Comparison of ENCODE assay signal across 16 mouse cellular contexts in genomic region chr15:84532211-84532610, GRCm38 (mm10). TPM values are rescaled to one million over a fixed set of nuclear protein-coding genes. Genes with fewer than 3 reads are reported as not detected.
DNase-seq lines count a peak whose midpoint lies in the region; ATAC-seq and TF ChIP-seq lines count a peak whose summit lies in the region.
"Had no signal": no experiment of that assay in that cellular context is flagged by ENCODE, and none has a peak within 500 bp of the region (broad histone marks: within the 10 kb centered on the region; RNA-seq: fewer than 3 reads in every experiment).

No protein-coding gene starts in this region.

- H3K36me3 ChIP-seq in hindbrain, embryonic 13.5 days: no peaks in the 10 kb centered on the region
- no peaks in the 10 kb centered on the region for H3K36me3 ChIP-seq in hindbrain, embryonic 11.5 days (ENCODE audit: control insufficient read depth, insufficient read depth, low read length)
- no peaks in the 10 kb centered on the region for H3K36me3 ChIP-seq in forebrain, postnatal 0 days (ENCODE audit: insufficient read depth)
- no peaks in the 10 kb centered on the region for H3K36me3 ChIP-seq in midbrain, embryonic 13.5 days
- H3K36me3 ChIP-seq: embryonic facial prominence, embryonic 13.5 days; limb, embryonic 13.5 days had no signal

- no peak for TF ChIP-seq POLR2A in brain, embryonic 14.5 days (IDR thresholded peaks at IDR 0.05; ENCODE audit: borderline replicate concordance, extremely low read depth, insufficient read depth, insufficient read length, poor library complexity, severe bottlenecking)
- no peak for TF ChIP-seq POLR2A in lung, adult 2 months (IDR thresholded peaks at IDR 0.05; ENCODE audit: borderline replicate concordance, extremely low read depth, low read depth, low read length)

- intact Hi-C loops in heart, postnatal 14 days (cut with DNase I): loop anchor here (5.0 kb wide), 1 partner anchor 95 kb away; no protein-coding TSS in a partner anchor

- no peak for TF ChIP-seq CTCF in brain, embryonic 14.5 days (IDR thresholded peaks at IDR 0.05; ENCODE audit: borderline replicate concordance, extremely low read depth, insufficient read depth, insufficient read length)
- no peak for TF ChIP-seq CTCF in forebrain, postnatal 0 days (IDR thresholded peaks at IDR 0.05; ENCODE audit: low read depth)
- TF ChIP-seq CTCF in lung, adult 2 months (IDR thresholded peaks at IDR 0.05; ENCODE audit: insufficient read depth, low read length): no peak

- H3K9ac ChIP-seq in hindbrain, embryonic 13.5 days: no peak overlapping the region
- no peak overlapping the region for H3K9ac ChIP-seq in hindbrain, embryonic 11.5 days (ENCODE audit: low read depth, low read length)
- H3K9ac ChIP-seq in forebrain, postnatal 0 days: no peak overlapping the region
- H3K9ac ChIP-seq in midbrain, embryonic 13.5 days (replicated peaks): no peak overlapping the region
- H3K9ac ChIP-seq: embryonic facial prominence, embryonic 13.5 days; limb, embryonic 13.5 days; liver, postnatal 0 days had no signal

- DNase-seq in hindbrain, embryonic 11.5 days (ENCODE audit: low spot score): no peak
- DNase-seq in brain, embryonic 14.5 days (ENCODE audit: low read depth): peak; percentile 85
- peak; percentile 26 for DNase-seq in forebrain, postnatal 0 days
- DNase-seq in heart, postnatal 14 days: no peak
- no peak for DNase-seq in lung, adult 2 months
- no peak for DNase-seq in testis, postnatal 14 days (ENCODE audit: low spot score)
- DNase-seq: cerebellum, adult 8-10 months; kidney, postnatal 14 days; liver, postnatal 0 days; thymus, postnatal 4 days had no signal

- H3K4me3 ChIP-seq in hindbrain, embryonic 13.5 days: no peak overlapping the region
- no peak overlapping the region for H3K4me3 ChIP-seq in hindbrain, embryonic 11.5 days (ENCODE audit: low read depth, low read length)
- no peak overlapping the region for H3K4me3 ChIP-seq in forebrain, postnatal 0 days (ENCODE audit: low read depth, low read length)
- H3K4me3 ChIP-seq in midbrain, embryonic 13.5 days (replicated peaks): no peak overlapping the region
- H3K4me3 ChIP-seq in lung, adult 2 months (replicated peaks; ENCODE audit: extremely low read depth, low read depth, low read length): no peak overlapping the region
- H3K4me3 ChIP-seq: embryonic facial prominence, embryonic 13.5 days; limb, embryonic 13.5 days had no signal

- peak overlapping the region; percentile 58 for H3K27ac ChIP-seq in hindbrain, embryonic 13.5 days
- H3K27ac ChIP-seq in hindbrain, embryonic 11.5 days (ENCODE audit: low read depth, low read length): no peak overlapping the region
- no peak overlapping the region for H3K27ac ChIP-seq in forebrain, postnatal 0 days (ENCODE audit: low read depth, low read length)
- peak overlapping the region; percentile 58; the same call in 1 of the 2 replicates for H3K27ac ChIP-seq in midbrain, embryonic 13.5 days
- H3K27ac ChIP-seq: embryonic facial prominence, embryonic 13.5 days; limb, embryonic 13.5 days; stomach, postnatal 0 days had no signal

- 45% methylated on average over 2 of the region's 2 CpGs for WGBS in hindbrain, embryonic 13.5 days
- 77% methylated on average over 2 of the region's 2 CpGs for WGBS in hindbrain, embryonic 11.5 days
- 32% methylated on average over 2 of the region's 2 CpGs for WGBS in forebrain, postnatal 0 days
- 41% methylated on average over 2 of the region's 2 CpGs for WGBS in midbrain, embryonic 13.5 days
- 62% methylated on average over 2 of the region's 2 CpGs for WGBS in lung, adult 2 months

- peaks cover 10% of the 10 kb centered on the region; the same call in 1 of the 2 replicates for H3K27me3 ChIP-seq in hindbrain, embryonic 13.5 days
- H3K27me3 ChIP-seq in hindbrain, embryonic 11.5 days (ENCODE audit: control insufficient read depth, insufficient read depth, low read length): no peaks in the 10 kb centered on the region
- no peaks in the 10 kb centered on the region for H3K27me3 ChIP-seq in forebrain, postnatal 0 days (ENCODE audit: insufficient read depth, low read length)
- H3K27me3 ChIP-seq in midbrain, embryonic 13.5 days: no peaks in the 10 kb centered on the region
- H3K27me3 ChIP-seq: embryonic facial prominence, embryonic 13.5 days; limb, embryonic 13.5 days had no signal

- peaks cover 28% of the 10 kb centered on the region for H3K4me1 ChIP-seq in hindbrain, embryonic 13.5 days (replicated peaks)
- H3K4me1 ChIP-seq in hindbrain, embryonic 11.5 days (replicated peaks; ENCODE audit: control insufficient read depth, insufficient read depth, low read length): no peaks in the 10 kb centered on the region
- H3K4me1 ChIP-seq in forebrain, postnatal 0 days (ENCODE audit: insufficient read depth): peaks cover 9% of the 10 kb centered on the region; the same call in 1 of the 2 replicates
- peaks cover 32% of the 10 kb centered on the region for H3K4me1 ChIP-seq in midbrain, embryonic 13.5 days (replicated peaks)
- H3K4me1 ChIP-seq in lung, adult 2 months (ENCODE audit: control insufficient read depth, insufficient read depth, low read length): no peaks in the 10 kb centered on the region

- ATAC-seq in hindbrain, embryonic 13.5 days (ENCODE audit: low FRiP score): no peak
- ATAC-seq in hindbrain, embryonic 11.5 days (ENCODE audit: low FRiP score): no peak
- ATAC-seq in forebrain, postnatal 0 days: no peak
- ATAC-seq in midbrain, embryonic 13.5 days: no peak
- ATAC-seq: liver, postnatal 0 days had no signal

- no peak overlapping the region for H3K4me2 ChIP-seq in hindbrain, embryonic 13.5 days
- H3K4me2 ChIP-seq in hindbrain, embryonic 11.5 days (replicated peaks; ENCODE audit: low read depth, low read length): no peak overlapping the region
- no peak overlapping the region for H3K4me2 ChIP-seq in forebrain, postnatal 0 days (ENCODE audit: low read depth)
- no peak overlapping the region for H3K4me2 ChIP-seq in midbrain, embryonic 13.5 days (replicated peaks)
- H3K4me2 ChIP-seq: embryonic facial prominence, embryonic 13.5 days; limb, embryonic 13.5 days had no signal

- H3K9me3 ChIP-seq in hindbrain, embryonic 13.5 days: 0 out of 2 replicates have a peak, but pooled peaks cover 5% of the 10 kb centered on the region
- no peaks in the 10 kb centered on the region for H3K9me3 ChIP-seq in hindbrain, embryonic 11.5 days (ENCODE audit: control insufficient read depth, low read length)
- peaks cover 7% of the 10 kb centered on the region; the same call in 1 of the 2 replicates for H3K9me3 ChIP-seq in forebrain, postnatal 0 days (ENCODE audit: low read length)
- peaks cover 9% of the 10 kb centered on the region; the same call in 1 of the 2 replicates for H3K9me3 ChIP-seq in midbrain, embryonic 13.5 days
- H3K9me3 ChIP-seq: embryonic facial prominence, embryonic 13.5 days had no signal

RNA-seq across cellular contexts. Expression of gene Rtl6, which starts 25.4 kb away (rescaled TPM):
- 51.6 and 54.4 TPM in 2 replicates for polyA plus RNA-seq in hindbrain, embryonic 13.5 days (2015; fragmentation: Nextera tagmentation; extraction: Ambion mirVana)
- polyA plus RNA-seq in hindbrain, embryonic 11.5 days (2014; fragmentation: Nextera tagmentation; extraction: Ambion mirVana): 13.0 and 18.5 TPM in 2 replicates
- polyA plus RNA-seq in brain, embryonic 14.5 days (2012; rRNA removed): 50.4 and 70.9 TPM in 2 replicates
- 54.8 and 75.5 TPM in 2 replicates for total RNA-seq in forebrain, postnatal 0 days (2014; rRNA removed)
- polyA plus RNA-seq in forebrain, postnatal 0 days (2015; fragmentation: Nextera tagmentation; extraction: Ambion mirVana): 46.2 and 55.1 TPM in 2 replicates
- polyA plus RNA-seq in midbrain, embryonic 13.5 days (2015; fragmentation: Nextera tagmentation; extraction: Ambion mirVana): 57.8 and 62.2 TPM in 2 replicates
- total RNA-seq in heart, postnatal 14 days (2021): 1 to 10 TPM; 7.2 to 7.4 TPM
- polyA plus RNA-seq in lung, adult 2 months (2012; rRNA removed): 6.4 and 6.6 TPM in 2 replicates
- total RNA-seq: MEL had no signal

Comparison
In these comparisons a context has a peak if more than half of its experiments do, and no peak if none do; other contexts are left out.
1. H3K27ac ChIP-seq: peak in hindbrain, embryonic 13.5 days (single experiment) and midbrain, embryonic 13.5 days (single experiment); none in hindbrain, embryonic 11.5 days (single experiment) and forebrain, postnatal 0 days (single experiment).
2. DNase-seq: peak in brain, embryonic 14.5 days (single experiment) and forebrain, postnatal 0 days (single experiment); none in hindbrain, embryonic 11.5 days (single experiment), heart, postnatal 14 days (0 of 2), lung, adult 2 months (single experiment) and testis, postnatal 14 days (single experiment).